Mouse (Mus musculus): ENCODE data around the gene Ankrd1.

Ankrd1 gene

GRCm38 (mm10) chr19:36110465-36110864, 9.4 kb downstream of the Ankrd1 start:
- DNase-seq (ENCODE audit: low read depth, low spot score), result no peak

- no peak for DNase-seq (ENCODE audit: low read depth, low spot score)
Measured at GRCm38 (mm10) chr19:36109318-36109944, 10.5 kb downstream of the Ankrd1 start.

- no peak for DNase-seq (ENCODE audit: low read depth, low spot score)
Measured at GRCm38 (mm10) chr19:36103909-36104308, 16.0 kb downstream of the Ankrd1 start.

- no peak for DNase-seq (ENCODE audit: low read depth, low spot score)
Measured at GRCm38 (mm10) chr19:36098916-36099315, 21.0 kb downstream of the Ankrd1 start.

GRCm38 (mm10) chr19:36098265-36098664, 21.6 kb downstream of the Ankrd1 start:
- no peak for DNase-seq (ENCODE audit: low read depth, low spot score)

GRCm38 (mm10) chr19:36097194-36097593, 22.7 kb downstream of the Ankrd1 start:
- no peak for DNase-seq (ENCODE audit: low read depth, low spot score)

GRCm38 (mm10) chr19:36090781-36091180, 29.1 kb downstream of the Ankrd1 start:
- DNase-seq (ENCODE audit: low read depth, low spot score), result no peak

GRCm38 (mm10) chr19:36083262-36084225, 36.4 kb downstream of the Ankrd1 start, which contains the start of gene Rpp30:
Rpp30 (plus strand) TSS chr19:36083716.
- peak; percentile 89 for DNase-seq (ENCODE audit: low read depth, low spot score)

- peak; percentile 67 for DNase-seq (ENCODE audit: low read depth, low spot score)
Measured at GRCm38 (mm10) chr19:36082606-36083261, 37.2 kb downstream of the Ankrd1 start.

- no peak for DNase-seq (ENCODE audit: low read depth, low spot score)
Measured at GRCm38 (mm10) chr19:36062801-36063529, 56.9 kb downstream of the Ankrd1 start.

All from telencephalon, adult 2 months (tissue).